Mouse (Mus musculus) ES-E14 (cell line): ENCODE results near the gene Slc25a34.

Source experiments
- MAFK ChIP-seq: IDR thresholded peaks from 2 replicates; pipeline ENCODE4 v1.6.1; 2014; ENCODE audit warnings: mild to moderate bottlenecking, low read depth, low read length, inconsistent platforms; ENCODE audit not compliant: insufficient read depth
- ZC3H11A ChIP-seq: IDR thresholded peaks from 2 replicates; pipeline ENCODE4 v1.6.1; 2012; ENCODE audit warnings: low read depth, mild to moderate bottlenecking, inconsistent platforms, low read length, borderline replicate concordance

DNA sequence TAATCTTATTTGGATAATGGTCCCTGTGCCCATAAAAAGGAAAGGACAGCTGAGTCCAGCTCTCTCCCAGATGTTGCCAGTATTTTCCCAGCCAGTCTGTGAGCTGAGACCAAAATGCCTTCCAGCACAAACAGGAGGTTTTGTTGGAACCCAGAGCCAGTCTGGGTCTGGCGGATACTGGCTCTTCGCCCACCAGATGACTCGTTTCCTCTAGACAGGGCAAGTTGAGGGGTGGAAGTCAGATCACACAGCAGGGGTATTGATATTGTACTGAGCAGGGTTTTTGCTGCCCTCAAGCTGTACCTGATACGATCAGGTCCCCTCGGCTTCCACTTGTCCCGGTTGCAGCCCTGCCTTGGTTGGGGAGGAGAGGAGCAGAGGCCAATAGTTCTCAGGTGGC, 14.1 kb downstream of the Slc25a34 start:
- TF ChIP-seq ZC3H11A (no peak), MAFK (no peak)
